Mouse (Mus musculus): ENCODE results near the gene Slc22a13. TPM values are rescaled to one million over a fixed set of nuclear protein-coding genes. Genes with fewer than 3 reads are reported as not detected.

Gene Slc22a13
- polyA plus RNA-seq, 1 experiment from 2014 or later, result 45.6 TPM

DNA sequence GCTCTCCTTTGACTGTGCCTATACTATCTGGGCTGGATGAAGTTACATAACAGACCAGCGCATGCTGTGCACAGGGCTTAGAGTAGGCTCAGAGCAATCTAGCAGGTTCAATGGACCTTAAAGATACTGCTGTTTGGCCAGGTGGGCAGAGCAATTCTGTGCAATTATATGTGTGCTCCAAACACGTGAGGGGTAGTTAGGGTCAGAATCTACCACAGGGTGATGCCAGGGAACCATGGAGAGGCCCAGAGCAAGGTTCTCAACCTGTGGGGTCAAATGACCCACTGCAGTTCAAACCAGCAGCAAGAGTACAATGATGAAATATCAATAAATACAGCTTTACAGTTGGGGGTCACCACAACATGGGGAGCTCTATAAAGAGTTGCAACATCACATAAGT lies 2.2 kb downstream of the Slc22a13 start:
- 66% methylated on average over 2 of the region's 2 CpGs for WGBS
- Histone ChIP-seq H3K4me2 (ENCODE audit: low read length) (no peak overlapping the region), H3K4me1 (replicated peaks; ENCODE audit: insufficient read depth, low read length) (no peaks in the 10 kb centered on the region), H3K36me3 (ENCODE audit: insufficient read depth, low read length) (no peaks in the 10 kb centered on the region), H3K4me3 (replicated peaks; ENCODE audit: low read depth, low read length) (no peak overlapping the region), H3K9ac (ENCODE audit: low read depth, low read length) (no peak overlapping the region), H3K27ac (no peak overlapping the region), H3K27me3 (ENCODE audit: insufficient read depth, low read length) (no peaks in the 10 kb centered on the region), H3K9me3 (replicated peaks; ENCODE audit: low read length) (no peaks in the 10 kb centered on the region)
- DNase-seq (ENCODE audit: low spot score) (no peak), ATAC-seq (replicated peaks; ENCODE audit: low FRiP score, low read depth) (no peak)
- no peak for TF ChIP-seq CTCF (IDR thresholded peaks at IDR 0.05; ENCODE audit: low read depth)

- H3K4me1 ChIP-seq (replicated peaks; ENCODE audit: insufficient read depth, low read length), result no peaks in the 10 kb centered on the region
- 89% methylated on average over 5 of the region's 5 CpGs for WGBS
- H3K27me3 ChIP-seq (ENCODE audit: insufficient read depth, low read length), result no peaks in the 10 kb centered on the region
- no peak overlapping the region for H3K4me3 ChIP-seq (replicated peaks; ENCODE audit: low read depth, low read length)
- H3K36me3 ChIP-seq (ENCODE audit: insufficient read depth, low read length), result no peaks in the 10 kb centered on the region
- no peaks in the 10 kb centered on the region for H3K9me3 ChIP-seq (replicated peaks; ENCODE audit: low read length)
- no peak for TF ChIP-seq CTCF (IDR thresholded peaks at IDR 0.05; ENCODE audit: low read depth)
- no peak for ATAC-seq (replicated peaks; ENCODE audit: low FRiP score, low read depth)
- DNase-seq (ENCODE audit: low spot score), result no peak
- H3K27ac ChIP-seq, result no peak overlapping the region
- H3K4me2 ChIP-seq (ENCODE audit: low read length), result no peak overlapping the region
- H3K9ac ChIP-seq (ENCODE audit: low read depth, low read length), result no peak overlapping the region
These were observed 3.1 kb downstream of the Slc22a13 start for GRCm38 (mm10) chr9:119205756-119206155.

DNA sequence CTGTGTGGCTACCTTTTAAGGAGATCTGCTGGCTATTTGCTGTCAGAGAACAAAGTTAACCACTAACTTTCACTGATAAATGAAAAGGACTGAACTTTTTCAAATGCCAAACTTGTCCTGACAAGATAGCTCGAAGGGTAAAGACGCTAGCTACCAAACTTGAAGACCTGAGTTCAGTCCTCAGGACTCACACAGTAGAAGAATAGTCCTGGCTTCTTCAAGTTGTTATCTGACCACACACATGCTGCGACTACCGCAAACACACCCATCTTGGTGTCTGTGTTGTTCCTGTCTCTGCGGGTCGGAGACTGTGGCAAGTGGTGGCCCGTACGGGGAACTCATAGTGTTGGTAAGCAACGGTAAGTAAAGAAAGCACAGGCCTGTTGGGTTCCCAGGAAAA lies 5.3 kb downstream of the Slc22a13 start:
- no peaks in the 10 kb centered on the region for H3K36me3 ChIP-seq (ENCODE audit: insufficient read depth, low read length)
- no peak for TF ChIP-seq CTCF (IDR thresholded peaks at IDR 0.05; ENCODE audit: low read depth)
- WGBS, result 95% methylated on average over 9 of the region's 9 CpGs
- no peak overlapping the region for H3K4me2 ChIP-seq (ENCODE audit: low read length)
- no peaks in the 10 kb centered on the region for H3K27me3 ChIP-seq (ENCODE audit: insufficient read depth, low read length)
- H3K9me3 ChIP-seq (replicated peaks; ENCODE audit: low read length), result no peaks in the 10 kb centered on the region
- H3K4me3 ChIP-seq (replicated peaks; ENCODE audit: low read depth, low read length), result no peak overlapping the region
- no peak overlapping the region for H3K27ac ChIP-seq
- H3K4me1 ChIP-seq (replicated peaks; ENCODE audit: insufficient read depth, low read length), result peaks cover 2% of the 10 kb centered on the region; the same call in 1 of the 2 replicates
- no peak overlapping the region for H3K9ac ChIP-seq (ENCODE audit: low read depth, low read length)
- no peak for ATAC-seq (replicated peaks; ENCODE audit: low FRiP score, low read depth)
- DNase-seq (ENCODE audit: low spot score), result no peak

DNA sequence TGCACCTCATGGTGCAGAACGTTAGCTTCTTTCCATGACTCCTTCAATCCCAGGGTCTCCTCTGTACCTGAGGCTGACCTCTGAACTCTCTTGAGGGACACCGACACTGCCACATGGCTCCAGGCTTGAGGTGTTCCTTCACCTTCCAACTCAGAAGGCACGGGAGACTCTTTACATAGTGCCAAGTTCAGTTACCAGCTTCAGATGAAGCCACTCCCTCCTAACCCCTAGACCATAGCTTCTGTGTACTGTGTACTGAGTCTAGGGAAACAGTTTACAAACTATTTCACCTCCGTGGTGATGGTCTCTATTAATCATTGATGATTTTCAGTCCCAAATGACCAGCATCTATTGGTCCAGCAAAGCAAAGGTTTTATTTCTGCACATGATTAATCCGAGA lies 7.2 kb downstream of the Slc22a13 start:
- whole genome bisulfite sequencing, result 77% methylated on average over 5 of the region's 5 CpGs
- H3K4me2 ChIP-seq (ENCODE audit: low read length), result 0 out of 2 replicates have a peak overlapping the region, but pooled peaks have one; percentile 16
- H3K27me3 ChIP-seq (ENCODE audit: insufficient read depth, low read length), result no peaks in the 10 kb centered on the region
- H3K36me3 ChIP-seq (ENCODE audit: insufficient read depth, low read length), result no peaks in the 10 kb centered on the region
- ATAC-seq (replicated peaks; ENCODE audit: low FRiP score, low read depth) (peak; percentile 65; the same call in 1 of the 2 replicates), DNase-seq (ENCODE audit: low spot score) (no peak)
- no peak for TF ChIP-seq CTCF (IDR thresholded peaks at IDR 0.05; ENCODE audit: low read depth)
- H3K4me3 ChIP-seq (replicated peaks; ENCODE audit: low read depth, low read length), result no peak overlapping the region
- H3K27ac ChIP-seq, result no peak overlapping the region
- H3K9ac ChIP-seq (ENCODE audit: low read depth, low read length), result no peak overlapping the region
- no peaks in the 10 kb centered on the region for H3K9me3 ChIP-seq (replicated peaks; ENCODE audit: low read length)
- peaks cover 4% of the 10 kb centered on the region; the same call in 1 of the 2 replicates for H3K4me1 ChIP-seq (replicated peaks; ENCODE audit: insufficient read depth, low read length)

DNA sequence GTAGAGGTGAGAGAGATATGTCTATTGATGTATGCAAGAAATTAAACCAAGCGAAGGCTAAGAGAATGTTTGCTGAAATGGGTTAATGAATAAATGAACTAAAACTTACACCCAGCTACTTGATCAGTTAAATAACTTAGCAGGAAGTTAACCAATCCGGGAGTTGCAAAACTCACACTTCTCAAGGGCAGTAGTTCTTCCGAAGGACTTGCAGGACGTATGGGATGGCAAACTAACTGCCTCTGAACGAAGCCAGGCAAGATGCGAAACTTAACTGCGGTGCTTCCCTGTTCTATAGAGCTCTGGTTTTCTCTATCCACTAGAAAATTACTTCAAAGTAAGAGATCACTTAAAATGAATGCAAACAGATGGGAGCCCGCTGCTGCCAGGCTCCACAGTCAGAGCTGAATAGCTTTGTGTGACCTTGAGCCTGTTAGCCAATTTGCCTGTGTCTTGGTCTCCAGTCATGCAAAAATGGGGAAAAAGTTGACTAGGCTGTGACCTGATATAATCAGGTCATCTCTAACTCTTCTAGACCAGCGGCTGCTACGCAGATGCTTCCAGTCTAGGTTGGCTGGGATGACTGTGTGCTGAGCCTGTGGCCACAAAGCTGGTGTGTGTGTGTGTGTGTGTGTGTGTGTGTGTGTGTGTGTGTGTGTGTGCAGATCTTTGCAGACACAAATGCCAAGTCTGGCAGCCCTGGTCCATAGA lies 9.6 kb downstream of the Slc22a13 start:
- Histone ChIP-seq H3K27ac (peak overlapping the region; percentile 72), H3K4me1 (replicated peaks; ENCODE audit: insufficient read depth, low read length) (peaks cover 4% of the 10 kb centered on the region; the same call in 1 of the 2 replicates), H3K4me3 (replicated peaks; ENCODE audit: low read depth, low read length) (no peak overlapping the region), H3K9me3 (replicated peaks; ENCODE audit: low read length) (no peaks in the 10 kb centered on the region), H3K27me3 (ENCODE audit: insufficient read depth, low read length) (no peaks in the 10 kb centered on the region), H3K9ac (ENCODE audit: low read depth, low read length) (no peak overlapping the region), H3K36me3 (ENCODE audit: insufficient read depth, low read length) (no peaks in the 10 kb centered on the region), H3K4me2 (ENCODE audit: low read length) (no peak overlapping the region)
- ATAC-seq (replicated peaks; ENCODE audit: low FRiP score, low read depth) (peak; percentile 36), DNase-seq (ENCODE audit: low spot score) (peak; percentile 26)
- TF ChIP-seq CTCF (IDR thresholded peaks at IDR 0.05; ENCODE audit: low read depth), result no peak
- WGBS, result 61% methylated on average over 10 of the region's 10 CpGs

DNA sequence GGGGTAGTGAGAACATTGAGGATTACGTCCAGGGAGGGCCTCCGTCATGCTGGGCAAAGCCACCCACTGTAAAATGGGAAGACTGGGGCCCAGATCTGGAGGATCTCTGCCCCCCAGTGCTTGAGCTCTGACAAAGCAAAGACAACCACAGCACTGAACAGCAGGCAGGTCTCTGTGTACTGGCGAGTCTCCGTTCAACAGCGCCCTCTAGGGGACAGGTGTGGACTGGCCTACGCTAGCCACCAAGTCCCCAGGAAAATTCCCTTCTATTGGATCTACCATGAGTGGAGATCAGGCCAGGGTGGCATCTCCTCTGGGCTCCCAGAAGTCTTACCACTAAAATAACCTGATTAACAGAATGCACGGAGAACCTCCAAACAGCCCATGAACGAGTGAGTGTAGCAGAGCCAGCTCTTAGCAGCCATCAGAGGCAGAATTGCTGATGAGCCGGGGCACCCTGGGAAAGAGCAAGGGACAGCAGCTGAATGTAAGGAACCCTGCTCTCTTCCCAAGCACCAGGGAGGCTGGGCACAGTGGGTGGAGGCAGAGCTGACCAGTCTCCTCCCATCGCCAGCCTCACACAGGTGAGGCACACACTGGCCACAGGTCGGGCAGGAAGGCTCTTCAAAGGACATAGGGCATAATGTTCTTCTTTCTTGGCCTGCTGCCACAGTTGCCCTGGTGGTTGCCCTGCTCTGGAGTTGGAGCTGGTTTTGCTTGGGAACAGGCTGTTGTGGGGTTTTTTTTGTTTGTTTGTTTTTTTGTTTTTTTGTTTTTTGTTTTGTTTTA lies 16.5 kb downstream of the Slc22a13 start:
- H3K27ac ChIP-seq, result peak overlapping the region; percentile 31; the same call in 1 of the 2 replicates
- DNase-seq (ENCODE audit: low spot score) (peak; percentile 29), ATAC-seq (replicated peaks; ENCODE audit: low FRiP score, low read depth) (peak; percentile 86)
- no peak overlapping the region for H3K4me3 ChIP-seq (replicated peaks; ENCODE audit: low read depth, low read length)
- no peaks in the 10 kb centered on the region for H3K4me1 ChIP-seq (replicated peaks; ENCODE audit: insufficient read depth, low read length)
- H3K9ac ChIP-seq (ENCODE audit: low read depth, low read length), result no peak overlapping the region
- H3K36me3 ChIP-seq (ENCODE audit: insufficient read depth, low read length), result no peaks in the 10 kb centered on the region
- no peaks in the 10 kb centered on the region for H3K9me3 ChIP-seq (replicated peaks; ENCODE audit: low read length)
- WGBS, result 32% methylated on average over 11 of the region's 11 CpGs
- H3K4me2 ChIP-seq (ENCODE audit: low read length), result no peak overlapping the region
- no peaks in the 10 kb centered on the region for H3K27me3 ChIP-seq (ENCODE audit: insufficient read depth, low read length)
- TF ChIP-seq CTCF (IDR thresholded peaks at IDR 0.05; ENCODE audit: low read depth), result peak; percentile 75

Data from kidney, postnatal 0 days (tissue).